Mouse (Mus musculus): ENCODE data around the gene Hnf4a. TPM values are rescaled to one million over a fixed set of nuclear protein-coding genes. Genes with fewer than 3 reads are reported as not detected.

The Hnf4a gene
- polyA plus RNA-seq, 1 experiment from 2014 or later, result not detected

GRCm38 (mm10) chr2:163558548-163558947 lies 51.9 kb downstream of the Hnf4a start:
- no peaks in the 10 kb centered on the region for H3K36me3 ChIP-seq
- H3K27me3 ChIP-seq, result 0 out of 2 replicates have a peak, but pooled peaks cover 2% of the 10 kb centered on the region
- H3K9ac ChIP-seq, result no peak overlapping the region
- H3K27ac ChIP-seq, result no peak overlapping the region
- no peak overlapping the region for H3K4me2 ChIP-seq (replicated peaks)
- 86% methylated on average over 1 of the region's 1 CpGs for whole genome bisulfite sequencing
- no peak for ATAC-seq (ENCODE audit: low FRiP score)
- no peak overlapping the region for H3K4me3 ChIP-seq
- no peaks in the 10 kb centered on the region for H3K9me3 ChIP-seq (replicated peaks)
- H3K4me1 ChIP-seq, result peaks cover 3% of the 10 kb centered on the region; the same call in 1 of the 2 replicates

DNA sequence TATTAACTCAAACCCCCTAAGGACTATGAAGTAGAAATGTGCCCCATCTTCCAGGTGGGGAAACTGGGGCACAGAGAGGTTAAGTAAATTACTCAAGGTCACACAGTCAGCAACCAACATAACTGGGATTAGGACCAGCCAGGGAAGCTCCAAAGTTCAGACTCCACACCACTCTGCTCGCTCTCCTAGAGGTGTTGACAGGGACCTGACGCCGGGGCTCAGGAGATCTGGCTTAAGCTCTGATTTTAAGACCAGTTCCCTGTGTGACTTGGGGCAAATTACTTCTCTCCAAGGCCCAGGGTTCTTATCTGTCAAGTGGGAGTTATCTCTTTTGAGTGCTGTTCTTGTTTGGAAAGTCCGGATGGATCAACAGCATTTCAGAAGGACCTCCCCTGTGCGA lies 52.6 kb downstream of the Hnf4a start:
- no peak overlapping the region for H3K4me3 ChIP-seq

GRCm38 (mm10) chr2:163560247-163560646 lies 53.6 kb downstream of the Hnf4a start:
- no peak overlapping the region for H3K4me2 ChIP-seq (replicated peaks)
- no peak overlapping the region for H3K4me3 ChIP-seq
- H3K9ac ChIP-seq, result no peak overlapping the region
- WGBS, result 68% methylated on average over 3 of the region's 3 CpGs
- peaks cover 3% of the 10 kb centered on the region; the same call in 1 of the 2 replicates for H3K4me1 ChIP-seq
- H3K36me3 ChIP-seq, result no peaks in the 10 kb centered on the region
- ATAC-seq (ENCODE audit: low FRiP score), result no peak
- H3K27me3 ChIP-seq, result 0 out of 2 replicates have a peak, but pooled peaks cover 2% of the 10 kb centered on the region
- no peaks in the 10 kb centered on the region for H3K9me3 ChIP-seq (replicated peaks)
- H3K27ac ChIP-seq, result no peak overlapping the region

More for the DNA sequence above, 52.6 kb downstream of the Hnf4a start:
- Histone ChIP-seq H3K27me3 (0 out of 2 replicates have a peak, but pooled peaks cover 2% of the 10 kb centered on the region), H3K9me3 (replicated peaks) (no peaks in the 10 kb centered on the region), H3K9ac (no peak overlapping the region), H3K4me1 (peaks cover 3% of the 10 kb centered on the region; the same call in 1 of the 2 replicates), H3K27ac (no peak overlapping the region), H3K36me3 (no peaks in the 10 kb centered on the region), H3K4me2 (replicated peaks) (no peak overlapping the region)
- 80% methylated on average over 5 of the region's 5 CpGs for WGBS
- no peak for ATAC-seq (ENCODE audit: low FRiP score)

GRCm38 (mm10) chr2:163561258-163561948 lies 54.8 kb downstream of the Hnf4a start:
- Histone ChIP-seq H3K4me1 (peaks cover 3% of the 10 kb centered on the region; the same call in 1 of the 2 replicates), H3K27ac (0 out of 2 replicates have a peak overlapping the region, but pooled peaks have one; percentile 48), H3K9ac (no peak overlapping the region), H3K27me3 (0 out of 2 replicates have a peak, but pooled peaks cover 2% of the 10 kb centered on the region), H3K4me2 (replicated peaks) (no peak overlapping the region), H3K4me3 (no peak overlapping the region), H3K9me3 (replicated peaks) (no peaks in the 10 kb centered on the region), H3K36me3 (no peaks in the 10 kb centered on the region)
- 78% methylated on average over 13 of the region's 13 CpGs for WGBS
- no peak for ATAC-seq (ENCODE audit: low FRiP score)

DNA sequence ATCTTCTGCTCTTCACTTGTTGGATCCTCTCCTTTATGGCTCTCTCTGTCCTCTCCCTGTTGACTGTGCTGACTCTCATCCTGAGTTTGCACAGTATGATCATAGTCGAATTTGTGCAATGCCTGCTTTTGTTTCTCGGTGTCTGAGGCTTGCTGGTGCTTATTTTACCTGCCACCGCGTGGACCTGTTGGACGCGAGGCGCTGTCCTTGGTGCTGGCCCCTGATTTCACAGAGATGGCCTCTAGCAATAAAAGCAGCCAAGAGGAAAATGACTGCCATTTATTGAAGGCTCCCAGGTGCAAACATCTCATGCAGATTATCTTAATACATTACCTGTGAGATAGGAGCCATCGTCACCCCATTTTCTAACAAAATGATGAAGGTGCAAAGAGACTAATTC lies 58.0 kb downstream of the Hnf4a start:
- Histone ChIP-seq H3K36me3 (no peaks in the 10 kb centered on the region), H3K9me3 (replicated peaks) (no peaks in the 10 kb centered on the region), H3K9ac (no peak overlapping the region), H3K4me2 (replicated peaks) (no peak overlapping the region), H3K27ac (no peak overlapping the region), H3K27me3 (0 out of 2 replicates have a peak, but pooled peaks cover 2% of the 10 kb centered on the region), H3K4me3 (no peak overlapping the region), H3K4me1 (peaks cover 3% of the 10 kb centered on the region; the same call in 1 of the 2 replicates)
- ATAC-seq (ENCODE audit: low FRiP score), result no peak
- 27% methylated on average over 8 of the region's 8 CpGs for WGBS

DNA sequence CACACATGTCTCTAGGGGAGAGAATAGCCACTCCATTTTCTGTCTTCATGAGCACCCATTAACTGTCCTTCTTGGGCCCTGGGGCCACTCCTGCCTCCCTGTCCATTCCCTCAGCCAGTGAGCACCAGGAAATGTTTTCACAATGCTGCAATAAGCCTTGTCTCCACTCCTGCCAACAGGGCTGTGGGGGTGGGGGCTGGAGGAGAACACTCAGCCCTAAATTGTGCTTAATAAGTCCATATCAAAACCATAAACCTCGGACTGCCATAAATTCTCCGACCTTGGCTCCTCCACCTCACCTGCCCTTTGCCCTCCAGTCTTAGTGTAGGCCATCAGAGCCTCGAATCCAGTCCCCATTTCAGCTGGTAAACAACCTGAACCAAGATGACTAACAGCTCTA lies 67.7 kb downstream of the Hnf4a start:
- Histone ChIP-seq H3K27ac (no peak overlapping the region), H3K9me3 (replicated peaks) (no peaks in the 10 kb centered on the region), H3K36me3 (no peaks in the 10 kb centered on the region), H3K9ac (no peak overlapping the region), H3K4me1 (no peaks in the 10 kb centered on the region), H3K27me3 (no peaks in the 10 kb centered on the region), H3K4me2 (replicated peaks) (no peak overlapping the region), H3K4me3 (no peak overlapping the region)
- WGBS, result 81% methylated on average over 3 of the region's 3 CpGs
- no peak for ATAC-seq (ENCODE audit: low FRiP score)

DNA sequence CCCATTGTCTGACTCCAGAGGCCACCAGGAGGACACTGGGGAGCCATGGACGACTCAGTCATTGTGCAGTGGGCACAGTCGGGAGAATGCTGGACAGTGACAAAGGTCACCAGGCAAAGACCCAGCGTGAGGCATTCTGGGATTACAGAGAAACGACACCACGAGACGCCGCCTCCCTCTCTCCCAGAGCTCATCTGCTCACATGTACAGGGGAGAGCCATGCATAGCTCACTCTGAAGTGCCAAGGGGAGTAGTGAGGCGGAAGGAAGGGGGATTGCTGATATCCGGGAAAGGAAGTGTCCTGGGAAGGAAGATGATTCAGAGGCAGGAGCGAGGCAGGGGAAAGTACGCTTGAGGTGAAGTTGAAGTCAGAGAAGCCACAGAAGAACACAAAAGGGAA lies 68.6 kb downstream of the Hnf4a start:
- WGBS, result 46% methylated on average over 11 of the region's 11 CpGs
- H3K27ac ChIP-seq, result no peak overlapping the region
- no peak overlapping the region for H3K4me2 ChIP-seq (replicated peaks)
- H3K4me3 ChIP-seq, result no peak overlapping the region
- H3K4me1 ChIP-seq, result no peaks in the 10 kb centered on the region
- no peaks in the 10 kb centered on the region for H3K27me3 ChIP-seq
- ATAC-seq (ENCODE audit: low FRiP score), result no peak
- H3K9ac ChIP-seq, result no peak overlapping the region
- H3K36me3 ChIP-seq, result no peaks in the 10 kb centered on the region
- H3K9me3 ChIP-seq (replicated peaks), result no peaks in the 10 kb centered on the region

- H3K27me3 ChIP-seq, result no peaks in the 10 kb centered on the region
- 90% methylated on average over 2 of the region's 2 CpGs for WGBS
- no peaks in the 10 kb centered on the region for H3K9me3 ChIP-seq (replicated peaks)
- H3K9ac ChIP-seq, result no peak overlapping the region
- H3K36me3 ChIP-seq, result no peaks in the 10 kb centered on the region
- no peak for ATAC-seq (ENCODE audit: low FRiP score)
- H3K27ac ChIP-seq, result no peak overlapping the region
- no peaks in the 10 kb centered on the region for H3K4me1 ChIP-seq
- no peak overlapping the region for H3K4me2 ChIP-seq (replicated peaks)
- H3K4me3 ChIP-seq, result no peak overlapping the region
These were observed 71.4 kb downstream of the Hnf4a start for GRCm38 (mm10) chr2:163577986-163578385.

GRCm38 (mm10) chr2:163580069-163580945 lies 73.7 kb downstream of the Hnf4a start:
- Histone ChIP-seq H3K27ac (no peak overlapping the region), H3K36me3 (no peaks in the 10 kb centered on the region), H3K27me3 (no peaks in the 10 kb centered on the region), H3K9ac (no peak overlapping the region), H3K4me3 (no peak overlapping the region), H3K4me1 (no peaks in the 10 kb centered on the region), H3K4me2 (replicated peaks) (no peak overlapping the region), H3K9me3 (replicated peaks) (no peaks in the 10 kb centered on the region)
- ATAC-seq (ENCODE audit: low FRiP score), result no peak
- WGBS, result 86% methylated on average over 13 of the region's 13 CpGs

- no peak overlapping the region for H3K4me3 ChIP-seq
- no peak overlapping the region for H3K9ac ChIP-seq
- no peak for ATAC-seq (ENCODE audit: low FRiP score)
- no peaks in the 10 kb centered on the region for H3K36me3 ChIP-seq
- H3K4me1 ChIP-seq, result no peaks in the 10 kb centered on the region
- H3K27me3 ChIP-seq, result no peaks in the 10 kb centered on the region
- no peak overlapping the region for H3K4me2 ChIP-seq (replicated peaks)
- 93% methylated on average over 10 of the region's 10 CpGs for WGBS
- no peak overlapping the region for H3K27ac ChIP-seq
- H3K9me3 ChIP-seq (replicated peaks), result no peaks in the 10 kb centered on the region
These were observed 76.8 kb downstream of the Hnf4a start for GRCm38 (mm10) chr2:163583226-163584087.

DNA sequence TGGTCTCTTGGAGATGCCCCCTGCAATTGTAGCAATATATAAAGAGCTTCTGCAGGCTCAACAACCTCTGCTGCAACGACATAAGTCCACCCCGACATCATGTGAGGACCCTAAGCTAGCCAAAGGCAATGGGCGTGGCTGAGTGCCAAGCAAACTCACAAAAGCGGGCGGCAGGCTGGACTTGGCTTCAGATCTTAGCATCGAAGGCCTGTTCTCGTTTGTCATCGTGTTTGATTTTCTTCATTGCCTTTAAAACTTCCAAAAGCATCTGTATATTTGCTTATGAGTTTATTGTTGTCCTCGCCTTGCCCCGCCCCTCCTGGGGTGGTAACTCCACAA lies 77.4 kb downstream of the Hnf4a start:
- no peaks in the 10 kb centered on the region for H3K27me3 ChIP-seq
- no peak overlapping the region for H3K9ac ChIP-seq
- no peak overlapping the region for H3K4me3 ChIP-seq
- ATAC-seq (ENCODE audit: low FRiP score), result no peak
- no peaks in the 10 kb centered on the region for H3K9me3 ChIP-seq (replicated peaks)
- H3K4me2 ChIP-seq (replicated peaks), result no peak overlapping the region
- WGBS, result 84% methylated on average over 10 of the region's 10 CpGs
- no peaks in the 10 kb centered on the region for H3K4me1 ChIP-seq
- H3K27ac ChIP-seq, result no peak overlapping the region
- no peaks in the 10 kb centered on the region for H3K36me3 ChIP-seq

All from hindbrain, embryonic 12.5 days (tissue).